Mouse (Mus musculus): ENCODE measurements around the gene Cdadc1.

DNA sequence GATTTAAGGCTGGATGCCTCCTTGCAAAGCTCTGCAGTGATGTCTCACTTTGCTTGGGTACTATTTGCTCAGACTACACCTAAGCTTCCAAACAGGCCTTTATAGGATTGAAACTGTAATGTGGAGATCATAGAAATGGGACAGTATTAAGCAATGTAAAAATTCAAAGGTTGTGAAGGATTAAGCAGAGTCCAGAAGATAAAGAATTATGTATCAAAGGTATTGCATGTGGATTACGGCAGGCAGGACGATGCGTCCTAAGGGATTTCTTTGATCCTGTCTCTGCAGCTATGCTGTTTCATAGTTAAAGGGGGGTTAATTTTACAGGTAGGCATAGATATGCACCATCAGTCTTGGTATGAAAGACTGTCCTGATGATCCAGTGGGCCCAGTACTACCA, 5.2 kb downstream of the Cdadc1 start:
- TF ChIP-seq CTCF (IDR thresholded peaks at IDR 0.05; ENCODE audit: low read depth, low read length) (no peak), POLR2A (IDR thresholded peaks at IDR 0.05; ENCODE audit: extremely low read depth, insufficient read depth, low read length) (no peak)
